Mouse (Mus musculus): Measurements from ENCODE around the gene Tfr2. TPM values are rescaled to one million over a fixed set of nuclear protein-coding genes. Genes with fewer than 3 reads are reported as not detected.

The Tfr2 gene
- polyA plus RNA-seq, 1 experiment from 2014 or later = 4.9 TPM

GRCm38 (mm10) chr5:137530588-137531413 lies 38.8 kb upstream of the Tfr2 start:
- Histone ChIP-seq H3K4me3 (peak overlapping the region; percentile 82), H3K27ac (peak overlapping the region; percentile 95), H3K9me3 (no peaks in the 10 kb centered on the region), H3K27me3 (ENCODE audit: insufficient read depth, poor library complexity, severe bottlenecking) (no peaks in the 10 kb centered on the region), H3K4me1 (replicated peaks) (peaks cover 66% of the 10 kb centered on the region), H3K36me3 (peaks cover 47% of the 10 kb centered on the region)
- peak; percentile 73 for DNase-seq (ENCODE audit: low spot score)
- under 1% methylated on average over 46 of the region's 46 CpGs for WGBS

GRCm38 (mm10) chr5:137531414-137532130 lies 38.1 kb upstream of the Tfr2 start:
- Histone ChIP-seq H3K27me3 (ENCODE audit: insufficient read depth, poor library complexity, severe bottlenecking) (no peaks in the 10 kb centered on the region), H3K27ac (peak overlapping the region; percentile 95), H3K4me3 (peak overlapping the region; percentile 82), H3K4me1 (replicated peaks) (peaks cover 59% of the 10 kb centered on the region), H3K36me3 (peaks cover 40% of the 10 kb centered on the region), H3K9me3 (no peaks in the 10 kb centered on the region)
- peak; percentile 90 for DNase-seq (ENCODE audit: low spot score)
- under 1% methylated on average over 51 of the region's 51 CpGs for WGBS

GRCm38 (mm10) chr5:137532131-137532807 lies 37.4 kb upstream of the Tfr2 start:
- no peaks in the 10 kb centered on the region for H3K9me3 ChIP-seq
- H3K4me3 ChIP-seq = peak overlapping the region; percentile 82
- peaks cover 52% of the 10 kb centered on the region for H3K4me1 ChIP-seq (replicated peaks)
- H3K27me3 ChIP-seq (ENCODE audit: insufficient read depth, poor library complexity, severe bottlenecking) = no peaks in the 10 kb centered on the region
- H3K27ac ChIP-seq = peak overlapping the region; percentile 95
- peak; percentile 57 for DNase-seq (ENCODE audit: low spot score)
- peaks cover 33% of the 10 kb centered on the region for H3K36me3 ChIP-seq
- WGBS = 1% methylated on average over 19 of the region's 19 CpGs

GRCm38 (mm10) chr5:137532808-137533116 lies 36.9 kb upstream of the Tfr2 start:
- no peak for DNase-seq (ENCODE audit: low spot score)
- H3K9me3 ChIP-seq = no peaks in the 10 kb centered on the region
- WGBS = 0% methylated on average over 12 of the region's 12 CpGs

GRCm38 (mm10) chr5:137533117-137533827 lies 36.4 kb upstream of the Tfr2 start, which contains the start of the genes Epo and Gnb2:
Epo (minus strand) TSS chr5:137533242.
Gnb2 (minus strand) TSS chr5:137533510.
- under 1% methylated on average over 40 of the region's 40 CpGs for WGBS
- peaks cover 43% of the 10 kb centered on the region for H3K4me1 ChIP-seq (replicated peaks)
- peak within 1 kb of the TSS; percentile 82 for H3K4me3 ChIP-seq
- peak; percentile 98 for DNase-seq (ENCODE audit: low spot score)
- peak within 1 kb of the TSS; percentile 95 for H3K27ac ChIP-seq
- no peaks in the 10 kb centered on the region for H3K9me3 ChIP-seq
- peaks cover 23% of the 10 kb centered on the region for H3K36me3 ChIP-seq
- no peaks in the 10 kb centered on the region for H3K27me3 ChIP-seq (ENCODE audit: insufficient read depth, poor library complexity, severe bottlenecking)

More at GRCm38 (mm10) chr5:137532808-137533116, 36.9 kb upstream of the Tfr2 start:
- Histone ChIP-seq H3K4me3 (peak overlapping the region; percentile 82), H3K27ac (peak overlapping the region; percentile 95), H3K27me3 (ENCODE audit: insufficient read depth, poor library complexity, severe bottlenecking) (no peaks in the 10 kb centered on the region), H3K36me3 (peaks cover 28% of the 10 kb centered on the region), H3K4me1 (replicated peaks) (peaks cover 49% of the 10 kb centered on the region)

- no peak for DNase-seq (ENCODE audit: low spot score)
- H3K4me3 ChIP-seq = no peak overlapping the region
- WGBS = 93% methylated on average over 3 of the region's 3 CpGs
- H3K4me1 ChIP-seq (replicated peaks) = peaks cover 29% of the 10 kb centered on the region
- no peaks in the 10 kb centered on the region for H3K9me3 ChIP-seq
- no peak overlapping the region for H3K27ac ChIP-seq
- peaks cover 8% of the 10 kb centered on the region for H3K36me3 ChIP-seq
- no peaks in the 10 kb centered on the region for H3K27me3 ChIP-seq (ENCODE audit: insufficient read depth, poor library complexity, severe bottlenecking)
Measured at GRCm38 (mm10) chr5:137534762-137535161, 34.9 kb upstream of the Tfr2 start.

GRCm38 (mm10) chr5:137535318-137535717 lies 34.3 kb upstream of the Tfr2 start:
- Histone ChIP-seq H3K27ac (no peak overlapping the region), H3K4me3 (no peak overlapping the region), H3K4me1 (replicated peaks) (peaks cover 24% of the 10 kb centered on the region), H3K27me3 (ENCODE audit: insufficient read depth, poor library complexity, severe bottlenecking) (no peaks in the 10 kb centered on the region), H3K9me3 (no peaks in the 10 kb centered on the region), H3K36me3 (peaks cover 3% of the 10 kb centered on the region)
- WGBS = 88% methylated on average over 9 of the region's 9 CpGs
- DNase-seq (ENCODE audit: low spot score) = no peak

GRCm38 (mm10) chr5:137537461-137537860 lies 32.2 kb upstream of the Tfr2 start:
- 68% methylated on average over 4 of the region's 4 CpGs for WGBS

GRCm38 (mm10) chr5:137539291-137539801 lies 30.3 kb upstream of the Tfr2 start:
- no peak overlapping the region for H3K27ac ChIP-seq
- DNase-seq (ENCODE audit: low spot score) = no peak
- no peaks in the 10 kb centered on the region for H3K36me3 ChIP-seq
- no peak overlapping the region for H3K4me3 ChIP-seq
- no peaks in the 10 kb centered on the region for H3K27me3 ChIP-seq (ENCODE audit: insufficient read depth, poor library complexity, severe bottlenecking)
- H3K9me3 ChIP-seq = no peaks in the 10 kb centered on the region
- 0 out of 2 replicates have a peak, but pooled peaks cover 2% of the 10 kb centered on the region for H3K4me1 ChIP-seq (replicated peaks)
- WGBS = 82% methylated on average over 7 of the region's 7 CpGs

More at GRCm38 (mm10) chr5:137537461-137537860, 32.2 kb upstream of the Tfr2 start:
- Histone ChIP-seq H3K9me3 (no peaks in the 10 kb centered on the region), H3K27me3 (ENCODE audit: insufficient read depth, poor library complexity, severe bottlenecking) (no peaks in the 10 kb centered on the region), H3K27ac (no peak overlapping the region), H3K36me3 (no peaks in the 10 kb centered on the region), H3K4me1 (replicated peaks) (peaks cover 7% of the 10 kb centered on the region), H3K4me3 (no peak overlapping the region)
- DNase-seq (ENCODE audit: low spot score) = no peak

- H3K27ac ChIP-seq = no peak overlapping the region
- no peaks in the 10 kb centered on the region for H3K9me3 ChIP-seq
- no peak overlapping the region for H3K4me3 ChIP-seq
- no peak for DNase-seq (ENCODE audit: low spot score)
- no peaks in the 10 kb centered on the region for H3K27me3 ChIP-seq (ENCODE audit: insufficient read depth, poor library complexity, severe bottlenecking)
- WGBS = 77% methylated on average over 6 of the region's 6 CpGs
- 0 out of 2 replicates have a peak, but pooled peaks cover 2% of the 10 kb centered on the region for H3K4me1 ChIP-seq (replicated peaks)
- H3K36me3 ChIP-seq = no peaks in the 10 kb centered on the region
Measured at GRCm38 (mm10) chr5:137540991-137541390, 28.6 kb upstream of the Tfr2 start.

- 79% methylated on average over 5 of the region's 5 CpGs for WGBS
- Histone ChIP-seq H3K4me1 (replicated peaks) (0 out of 2 replicates have a peak, but pooled peaks cover 2% of the 10 kb centered on the region), H3K27me3 (ENCODE audit: insufficient read depth, poor library complexity, severe bottlenecking) (no peaks in the 10 kb centered on the region), H3K27ac (no peak overlapping the region), H3K9me3 (no peaks in the 10 kb centered on the region), H3K36me3 (no peaks in the 10 kb centered on the region), H3K4me3 (no peak overlapping the region)
- DNase-seq (ENCODE audit: low spot score) = no peak
Measured at GRCm38 (mm10) chr5:137541768-137542540, 27.7 kb upstream of the Tfr2 start.
